Comparison of ENCODE assay signal across 9 mouse cellular contexts in genomic region chr4:137751717-137752116, GRCm38 (mm10). TPM values are rescaled to one million over a fixed set of nuclear protein-coding genes. Genes with fewer than 3 reads are reported as not detected.
A peak's percentile ranks its signal among the peaks of the same experiment; 100 is the strongest.
DNase-seq lines count a peak whose midpoint lies in the region; ATAC-seq and TF ChIP-seq lines count a peak whose summit lies in the region.
"Had no signal": no experiment of that assay in that cellular context is flagged by ENCODE, and none has a peak within 500 bp of the region (broad histone marks: within the 10 kb centered on the region; RNA-seq: fewer than 3 reads in every experiment).

No protein-coding gene starts in this region.

- 28% methylated on average over 9 of the region's 9 CpGs for WGBS in heart, embryonic 15.5 days
- 29% methylated on average over 9 of the region's 9 CpGs for WGBS in kidney, adult 2 months
- 21% methylated on average over 9 of the region's 9 CpGs for WGBS in lung, embryonic 16.5 days

- no peak overlapping the region for H3K9ac ChIP-seq in heart, embryonic 15.5 days
- H3K9ac ChIP-seq in lung, embryonic 16.5 days (ENCODE audit: low read length) = no peak overlapping the region

- H3K27ac ChIP-seq in heart, embryonic 15.5 days = no peak overlapping the region; the same call in 1 of the 2 replicates
- H3K27ac ChIP-seq in kidney, adult 2 months (ENCODE audit: insufficient read depth, low read depth, low read length) = no peak overlapping the region
- no peak overlapping the region for H3K27ac ChIP-seq in lung, embryonic 16.5 days (ENCODE audit: low read length)

- H3K4me3 ChIP-seq in heart, embryonic 15.5 days = no peak overlapping the region
- H3K4me3 ChIP-seq in kidney, adult 2 months (ENCODE audit: insufficient read depth, low read depth, low read length) = no peak overlapping the region
- H3K4me3 ChIP-seq in lung, embryonic 16.5 days (ENCODE audit: low read length) = no peak overlapping the region

- ATAC-seq in heart, embryonic 15.5 days (replicated peaks; ENCODE audit: insufficient number of reproducible peaks, insufficient read depth, low FRiP score, low read depth) = peak; percentile 51
- peak; percentile 67 for ATAC-seq in lung, embryonic 16.5 days (ENCODE audit: low read depth)
- ATAC-seq in frontal cortex, adult (ENCODE audit: low TSS enrichment) = no peak
- ATAC-seq: Patski had no signal

- 0 out of 2 replicates have a peak, but pooled peaks cover 6% of the 10 kb centered on the region for H3K27me3 ChIP-seq in heart, embryonic 15.5 days
- no peaks in the 10 kb centered on the region for H3K27me3 ChIP-seq in kidney, adult 2 months (replicated peaks; ENCODE audit: control insufficient read depth, insufficient read depth, low read length)
- no peaks in the 10 kb centered on the region for H3K27me3 ChIP-seq in lung, embryonic 16.5 days (ENCODE audit: control insufficient read depth, insufficient read depth, low read depth, low read length)
- H3K27me3 ChIP-seq: Patski had no signal

- no peaks in the 10 kb centered on the region for H3K9me3 ChIP-seq in heart, embryonic 15.5 days (replicated peaks)
- no peaks in the 10 kb centered on the region for H3K9me3 ChIP-seq in lung, embryonic 16.5 days (ENCODE audit: control insufficient read depth, low read length)

- H3K4me1 ChIP-seq in heart, embryonic 15.5 days (replicated peaks) = peaks cover 32% of the 10 kb centered on the region
- H3K4me1 ChIP-seq in kidney, adult 2 months (ENCODE audit: control insufficient read depth, insufficient read depth, low read length) = peaks cover 13% of the 10 kb centered on the region
- H3K4me1 ChIP-seq in lung, embryonic 16.5 days (replicated peaks; ENCODE audit: control insufficient read depth, insufficient read depth, low read length) = peaks cover 14% of the 10 kb centered on the region

- intact Hi-C loops in left cerebral cortex, postnatal 36 days (cut with DNase I) = no loop called here

- no peak overlapping the region for H3K4me2 ChIP-seq in heart, embryonic 15.5 days
- no peak overlapping the region for H3K4me2 ChIP-seq in lung, embryonic 16.5 days (ENCODE audit: low read depth, low read length)

- no peak for TF ChIP-seq CTCF in brain, embryonic 14.5 days (IDR thresholded peaks at IDR 0.05; ENCODE audit: borderline replicate concordance, extremely low read depth, insufficient read depth, insufficient read length)
- TF ChIP-seq CTCF in kidney, adult 2 months (conservative IDR thresholded peaks at IDR 0.05; ENCODE audit: insufficient read depth, insufficient read length, low read depth, low read length) = no peak

- no peaks in the 10 kb centered on the region for H3K36me3 ChIP-seq in heart, embryonic 15.5 days
- no peaks in the 10 kb centered on the region for H3K36me3 ChIP-seq in kidney, adult 2 months (ENCODE audit: control insufficient read depth, insufficient read depth, low read length)
- H3K36me3 ChIP-seq in lung, embryonic 16.5 days (ENCODE audit: control insufficient read depth, insufficient read depth, low read length) = no peaks in the 10 kb centered on the region

- no peak for TF ChIP-seq POLR2A in brain, embryonic 14.5 days (IDR thresholded peaks at IDR 0.05; ENCODE audit: borderline replicate concordance, extremely low read depth, insufficient read depth, insufficient read length, poor library complexity, severe bottlenecking)
- no peak for TF ChIP-seq POLR2A in kidney, adult 2 months (IDR thresholded peaks at IDR 0.05; ENCODE audit: low read depth, low read length)

- no peak for DNase-seq in heart, adult 11 months
- DNase-seq in brain, embryonic 14.5 days (ENCODE audit: low read depth) = peak; percentile 70
- DNase-seq in kidney, adult 2 months = peak; percentile 83
- DNase-seq in left cerebral cortex, postnatal 36 days (ENCODE audit: low spot score in 2 of 2) = no peak
- DNase-seq in spleen, postnatal 14 days (ENCODE audit: low spot score in 2 of 2) = no peak

RNA-seq across cellular contexts. Expression of gene Alpl, which starts 44.5 kb away (rescaled TPM):
- 3.0 and 4.9 TPM in 2 replicates for polyA plus RNA-seq in heart, embryonic 15.5 days (2015; fragmentation: Nextera tagmentation; extraction: Ambion mirVana)
- 8.8 and 14.0 TPM in 2 replicates for polyA plus RNA-seq in brain, embryonic 14.5 days (2012; rRNA removed)
- 564 and 569 TPM in 2 replicates for polyA plus RNA-seq in kidney, adult 2 months (2012; rRNA removed)
- polyA plus RNA-seq in lung, embryonic 16.5 days (2015; fragmentation: Nextera tagmentation; extraction: Ambion mirVana) = 4.4 and 9.4 TPM in 2 replicates
- 1 to 10 TPM; 6.2 to 7.4 TPM for total RNA-seq in left cerebral cortex, postnatal 36 days (2021)

Comparison
In these comparisons a context has a peak if more than half of its experiments do, and no peak if none do; other contexts are left out.
1. DNase-seq: peak in brain, embryonic 14.5 days (single experiment) and kidney, adult 2 months (single experiment); none in heart, adult 11 months (single experiment), left cerebral cortex, postnatal 36 days (0 of 2) and spleen, postnatal 14 days (0 of 2).
2. RNA of gene Alpl, which starts 44.5 kb away (polyA plus RNA-seq): 564 to 569 TPM in kidney, adult 2 months; 8.8 to 14.0 TPM in brain, embryonic 14.5 days, 4.4 to 9.4 TPM in lung, embryonic 16.5 days and 3.0 to 4.9 TPM in heart, embryonic 15.5 days; every median in the first group is over 10 times any median in the second.